Mouse (Mus musculus) testis, adult 2 months (tissue): ENCODE results near the gene Onecut3.

ENCODE experiments used
- CTCF ChIP-seq: fragments of 200-500 bp; IDR thresholded peaks from 2 replicates; pipeline ENCODE4 v1.5.1; 2012; ENCODE audit warnings: low read depth, mild to moderate bottlenecking, inconsistent platforms, low read length, moderate library complexity; ENCODE audit not compliant: control insufficient read depth, insufficient read depth, insufficient replicate concordance
- POLR2A ChIP-seq: fragments of 200-500 bp; IDR thresholded peaks from 2 replicates; pipeline ENCODE4 v1.6.1; 2012; ENCODE audit warnings: low read depth, mild to moderate bottlenecking, inconsistent platforms, low read length, moderate library complexity; ENCODE audit not compliant: control insufficient read depth

DNA sequence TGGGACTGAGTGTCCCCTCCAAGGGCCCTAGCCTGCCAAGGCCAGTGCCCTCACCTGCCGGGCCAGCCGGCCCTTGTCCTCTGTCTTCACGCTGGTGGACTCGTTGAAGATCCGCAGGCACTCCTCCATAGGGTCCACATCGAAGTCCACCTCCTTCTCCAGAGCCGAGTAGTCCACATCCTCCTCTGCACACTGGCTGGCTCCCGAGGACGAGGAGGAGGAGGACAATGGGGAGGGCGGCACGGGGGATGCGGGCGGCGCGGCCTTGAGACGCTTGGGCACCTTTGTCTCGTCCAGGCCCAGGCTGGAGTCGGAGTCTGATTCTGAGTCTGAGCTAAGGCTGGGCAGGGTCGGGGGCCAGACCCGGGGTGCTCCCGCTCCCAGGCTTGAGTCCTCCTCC lies 54.6 kb downstream of the Onecut3 start:
- TF ChIP-seq POLR2A (0 out of 2 replicates have a peak, but pooled peaks have one; percentile 23), CTCF (no peak)
